Mouse (Mus musculus) forebrain, embryonic 11.5 days (tissue): Measurements from ENCODE around the gene Hyou1. TPM values are rescaled to one million over a fixed set of nuclear protein-coding genes. Genes with fewer than 3 reads are reported as not detected.
"Not testable (repeated sequence)": the region's sequence is repeated elsewhere in the genome, so short reads cannot be mapped to it uniquely, and the experiment has no call there.

Experiments used
- ATAC-seq: fragments of 200-750 bp; cut with Nextera tagmentation; replicated peaks from 2 replicates; pipeline ENCODE4 v1.8.0; 2017; ENCODE audit warnings: moderate TSS enrichment; ENCODE audit not compliant: low FRiP score
- DNase-seq: peaks from one replicate; pipeline ENCODE4 v3.0.0-alpha.2; 2017; ENCODE audit warnings: low spot score
- H3K27ac ChIP-seq: fragments of 300-500 bp; sonication (generic); 2 replicates; pipeline ENCODE4 v1.5.1; 2014; ENCODE audit warnings: low read depth, low read length
- H3K27me3 ChIP-seq: fragments of 300-500 bp; sonication (generic); 2 replicates; pipeline ENCODE4 v1.6.1; 2014; ENCODE audit warnings: mild to moderate bottlenecking, low read length, mixed read lengths; ENCODE audit not compliant: control insufficient read depth, insufficient read depth
- H3K36me3 ChIP-seq: fragments of 300-500 bp; sonication (generic); 2 replicates; pipeline ENCODE4 v1.6.1; 2014; ENCODE audit warnings: mild to moderate bottlenecking, low read length, moderate library complexity, mixed read lengths; ENCODE audit not compliant: control insufficient read depth, insufficient read depth
- H3K4me1 ChIP-seq: fragments of 300-500 bp; sonication (generic); replicated peaks from 2 replicates; pipeline ENCODE4 v1.6.1; 2014; ENCODE audit warnings: low read length, mixed read lengths; ENCODE audit not compliant: control insufficient read depth, insufficient read depth
- H3K4me2 ChIP-seq: fragments of 300-500 bp; sonication (generic); 2 replicates; pipeline ENCODE4 v1.6.1; 2014; ENCODE audit warnings: low read depth, mild to moderate bottlenecking, low read length, moderate library complexity, mixed read lengths; ENCODE audit not compliant: severe bottlenecking
- H3K4me3 ChIP-seq: fragments of 300-500 bp; sonication (generic); 2 replicates; pipeline ENCODE4 v1.5.1; 2014; ENCODE audit warnings: low read depth, low read length
- H3K9ac ChIP-seq: fragments of 300-500 bp; sonication (generic); 2 replicates; pipeline ENCODE4 v1.6.1; 2014; ENCODE audit warnings: low read length
- H3K9me3 ChIP-seq: fragments of 300-500 bp; sonication (generic); 2 replicates; pipeline ENCODE4 v1.6.1; 2016; ENCODE audit warnings: low read length, mixed read lengths; ENCODE audit not compliant: control insufficient read depth
- WGBS: fragments of 180-500 bp; shearing (Covaris S2); extraction: QIAGEN DNeasy Blood & Tissue Kit; methylation state at CpG from one replicate; pipeline ENCODE4 v1.1.7; 2014; 5-methylcytosine and 5-hydroxymethylcytosine counted together
- polyA plus RNA-seq: library from polyadenylated mRNA; unstranded; fragments of >200 nt; fragmentation: Nextera tagmentation; extraction: Ambion mirVana; gene quantifications from 2 replicates; pipeline ENCODE4 v1.2.1, GENCODE M21; 2014

Gene Hyou1
- polyA plus RNA-seq, 1 experiment from 2014 or later, result 32.5 TPM

- Histone ChIP-seq H3K4me3 (no peak overlapping the region), H3K9me3 (no peaks in the 10 kb centered on the region), H3K4me2 (no peak overlapping the region), H3K36me3 (peaks cover 23% of the 10 kb centered on the region; the same call in 1 of the 2 replicates), H3K4me1 (peaks cover 7% of the 10 kb centered on the region; the same call in 1 of the 2 replicates), H3K27me3 (no peaks in the 10 kb centered on the region), H3K27ac (no peak overlapping the region), H3K9ac (no peak overlapping the region)
- 89% methylated on average over 4 of the region's 4 CpGs for WGBS
- no peak for ATAC-seq
- DNase-seq, result no peak
These were observed 33.0 kb downstream of the Hyou1 start for GRCm38 (mm10) chr9:44412306-44412705.

- 95% methylated on average over 2 of the region's 2 CpGs for WGBS
- Histone ChIP-seq H3K27me3 (no peaks in the 10 kb centered on the region), H3K4me1 (peaks cover 7% of the 10 kb centered on the region; the same call in 1 of the 2 replicates), H3K4me3 (no peak overlapping the region), H3K27ac (no peak overlapping the region), H3K9ac (no peak overlapping the region), H3K9me3 (no peaks in the 10 kb centered on the region), H3K4me2 (no peak overlapping the region), H3K36me3 (peaks cover 23% of the 10 kb centered on the region; the same call in 1 of the 2 replicates)
- DNase-seq, result no peak
- no peak for ATAC-seq
These were observed 33.5 kb downstream of the Hyou1 start for GRCm38 (mm10) chr9:44412781-44413180.

GRCm38 (mm10) chr9:44417156-44417891 is 38.0 kb downstream of the Hyou1 start:
- ATAC-seq (peak; percentile 71; the same call in 1 of the 2 replicates), DNase-seq (no peak)
- peaks cover 6% of the 10 kb centered on the region; the same call in 1 of the 2 replicates for H3K36me3 ChIP-seq
- H3K27me3 ChIP-seq, result no peaks in the 10 kb centered on the region
- peak overlapping the region; percentile 63 for H3K9ac ChIP-seq
- peak overlapping the region; percentile 92 for H3K4me2 ChIP-seq
- H3K4me3 ChIP-seq, result peak overlapping the region; percentile 69
- WGBS, result 7% methylated on average over 26 of the region's 26 CpGs
- H3K27ac ChIP-seq, result no peak overlapping the region
- no peaks in the 10 kb centered on the region for H3K9me3 ChIP-seq
- 0 out of 2 replicates have a peak, but pooled peaks cover 2% of the 10 kb centered on the region for H3K4me1 ChIP-seq

- peaks cover 6% of the 10 kb centered on the region; the same call in 1 of the 2 replicates for H3K36me3 ChIP-seq
- H3K4me2 ChIP-seq, result peak overlapping the region; percentile 92
- peak overlapping the region; percentile 20; the same call in 1 of the 2 replicates for H3K27ac ChIP-seq
- DNase-seq, result peak; percentile 95
- no peaks in the 10 kb centered on the region for H3K27me3 ChIP-seq
- H3K9ac ChIP-seq, result peak overlapping the region; percentile 63
- peak overlapping the region; percentile 69 for H3K4me3 ChIP-seq
- H3K9me3 ChIP-seq, result no peaks in the 10 kb centered on the region
- WGBS, result 1% methylated on average over 38 of the region's 38 CpGs
- peak; percentile 90 for ATAC-seq
- H3K4me1 ChIP-seq, result 0 out of 2 replicates have a peak, but pooled peaks cover 2% of the 10 kb centered on the region
These were observed 38.6 kb downstream of the Hyou1 start for GRCm38 (mm10) chr9:44417892-44418363.

GRCm38 (mm10) chr9:44418519-44419385 is 39.5 kb downstream of the Hyou1 start, which contains the start of gene Ccdc84:
TSS of gene Ccdc84 (minus strand) at chr9:44418569.
- WGBS, result 82% methylated on average over 14 of the region's 14 CpGs
- H3K4me1 ChIP-seq, result 0 out of 2 replicates have a peak, but pooled peaks cover 2% of the 10 kb centered on the region
- DNase-seq (no peak), ATAC-seq (no peak)
- H3K36me3 ChIP-seq, result peaks cover 3% of the 10 kb centered on the region; the same call in 1 of the 2 replicates
- peak within 1 kb of the TSS; percentile 63 for H3K9ac ChIP-seq
- H3K4me2 ChIP-seq, result peak within 1 kb of the TSS; percentile 92
- H3K27me3 ChIP-seq, result no peaks in the 10 kb centered on the region
- no peaks in the 10 kb centered on the region for H3K9me3 ChIP-seq
- peak within 1 kb of the TSS; percentile 20; the same call in 1 of the 2 replicates for H3K27ac ChIP-seq
- H3K4me3 ChIP-seq, result peak within 1 kb of the TSS; percentile 69

- not testable (repeated sequence) for H3K9me3 ChIP-seq, H3K27ac ChIP-seq, DNase-seq, H3K4me3 ChIP-seq, H3K4me1 ChIP-seq, H3K4me2 ChIP-seq, H3K36me3 ChIP-seq, H3K9ac ChIP-seq, ATAC-seq, H3K27me3 ChIP-seq
- 95% methylated on average over 9 of the region's 9 CpGs for WGBS
These were observed 40.4 kb downstream of the Hyou1 start for GRCm38 (mm10) chr9:44419730-44420129.

- Histone ChIP-seq H3K9me3 (no peaks in the 10 kb centered on the region), H3K4me1 (0 out of 2 replicates have a peak, but pooled peaks cover 2% of the 10 kb centered on the region), H3K4me3 (no peak overlapping the region), H3K4me2 (no peak overlapping the region), H3K27ac (no peak overlapping the region), H3K27me3 (no peaks in the 10 kb centered on the region), H3K36me3 (peaks cover 3% of the 10 kb centered on the region; the same call in 1 of the 2 replicates), H3K9ac (no peak overlapping the region)
- ATAC-seq (no peak), DNase-seq (no peak)
- 76% methylated on average over 5 of the region's 5 CpGs for WGBS
These were observed 41.1 kb downstream of the Hyou1 start for GRCm38 (mm10) chr9:44420280-44420898.

- DNase-seq, result no peak
- Histone ChIP-seq H3K27me3 (no peaks in the 10 kb centered on the region), H3K9ac (no peak overlapping the region), H3K9me3 (no peaks in the 10 kb centered on the region), H3K36me3 (no peaks in the 10 kb centered on the region), H3K4me3 (no peak overlapping the region), H3K27ac (no peak overlapping the region), H3K4me1 (no peaks in the 10 kb centered on the region), H3K4me2 (no peak overlapping the region)
- ATAC-seq, result no peak
- 86% methylated on average over 4 of the region's 4 CpGs for WGBS
These were observed 44.3 kb downstream of the Hyou1 start for GRCm38 (mm10) chr9:44423576-44423975.
